In genomic region chr9:15280491-15280879, GRCm38 (mm10) we compare ENCODE assay signal across 8 mouse cellular contexts. TPM values are rescaled to one million over a fixed set of nuclear protein-coding genes. Genes with fewer than 3 reads are reported as not detected.
DNase-seq lines count a peak whose midpoint lies in the region; ATAC-seq and TF ChIP-seq lines count a peak whose summit lies in the region.

No protein-coding gene starts in this region.

- intact Hi-C loops in left cerebral cortex, postnatal 14 days (cut with DNase I): no loop called here

- WGBS in lung, adult 2 months: 38% methylated on average over 5 of the region's 5 CpGs
- 48% methylated on average over 5 of the region's 5 CpGs for WGBS in embryonic facial prominence, embryonic 13.5 days
- WGBS in intestine, postnatal 0 days: 35% methylated on average over 5 of the region's 5 CpGs
- 46% methylated on average over 5 of the region's 5 CpGs for WGBS in neural tube, embryonic 12.5 days

- H3K9ac ChIP-seq in embryonic facial prominence, embryonic 13.5 days: peak overlapping the region; percentile 99
- H3K9ac ChIP-seq in intestine, postnatal 0 days (ENCODE audit: low read depth, low read length): peak overlapping the region; percentile 93
- H3K9ac ChIP-seq in neural tube, embryonic 12.5 days: peak overlapping the region; percentile 95

- H3K4me3 ChIP-seq in lung, adult 2 months (replicated peaks; ENCODE audit: extremely low read depth, low read depth, low read length): peak overlapping the region; percentile 88
- peak overlapping the region; percentile 98 for H3K4me3 ChIP-seq in embryonic facial prominence, embryonic 13.5 days
- peak overlapping the region; percentile 92 for H3K4me3 ChIP-seq in intestine, postnatal 0 days (ENCODE audit: low read depth, low read length)
- peak overlapping the region; percentile 96 for H3K4me3 ChIP-seq in neural tube, embryonic 12.5 days

- no peaks in the 10 kb centered on the region for H3K27me3 ChIP-seq in embryonic facial prominence, embryonic 13.5 days
- no peaks in the 10 kb centered on the region for H3K27me3 ChIP-seq in intestine, postnatal 0 days (replicated peaks; ENCODE audit: control insufficient read depth, insufficient read depth, low read length)
- no peaks in the 10 kb centered on the region for H3K27me3 ChIP-seq in neural tube, embryonic 12.5 days (replicated peaks)

- ATAC-seq in embryonic facial prominence, embryonic 13.5 days (ENCODE audit: insufficient number of reproducible peaks, insufficient read depth, low FRiP score, low TSS enrichment, low read depth): no peak
- no peak for ATAC-seq in intestine, postnatal 0 days
- ATAC-seq in neural tube, embryonic 12.5 days (ENCODE audit: low FRiP score, low read depth): peak; percentile 43

- H3K27ac ChIP-seq in embryonic facial prominence, embryonic 13.5 days: peak overlapping the region; percentile 69; the same call in 1 of the 2 replicates
- peak overlapping the region; percentile 6; the same call in 1 of the 2 replicates for H3K27ac ChIP-seq in intestine, postnatal 0 days (ENCODE audit: low read depth, low read length)
- H3K27ac ChIP-seq in neural tube, embryonic 12.5 days: no peak overlapping the region

- peak overlapping the region; percentile 82 for H3K4me2 ChIP-seq in embryonic facial prominence, embryonic 13.5 days
- peak overlapping the region; percentile 79 for H3K4me2 ChIP-seq in intestine, postnatal 0 days (replicated peaks; ENCODE audit: low read depth)
- peak overlapping the region; percentile 79 for H3K4me2 ChIP-seq in neural tube, embryonic 12.5 days (replicated peaks)

- H3K4me1 ChIP-seq in lung, adult 2 months (ENCODE audit: control insufficient read depth, insufficient read depth, low read length): no peaks in the 10 kb centered on the region; the same call in 1 of the 2 replicates
- peaks cover 18% of the 10 kb centered on the region for H3K4me1 ChIP-seq in embryonic facial prominence, embryonic 13.5 days
- H3K4me1 ChIP-seq in intestine, postnatal 0 days (replicated peaks; ENCODE audit: control insufficient read depth, insufficient read depth, low read length): no peaks in the 10 kb centered on the region
- peaks cover 15% of the 10 kb centered on the region for H3K4me1 ChIP-seq in neural tube, embryonic 12.5 days

- no peak for DNase-seq in lung, adult 2 months
- no peak for DNase-seq in lung, postnatal 4 days
- DNase-seq in frontal cortex, postnatal 10 days (ENCODE audit: low spot score in 2 of 2): no peak
- no peak for DNase-seq in left cerebral cortex, postnatal 14 days (ENCODE audit: low spot score in 2 of 2)
- DNase-seq in cerebellum, adult 9-11 months: no peak

- TF ChIP-seq CTCF in lung, adult 2 months (IDR thresholded peaks at IDR 0.05; ENCODE audit: insufficient read depth, low read length): no peak
- TF ChIP-seq CTCF in intestine, postnatal 0 days (IDR thresholded peaks at IDR 0.05; ENCODE audit: low read depth): no peak

- H3K9me3 ChIP-seq in embryonic facial prominence, embryonic 13.5 days: no peaks in the 10 kb centered on the region
- no peaks in the 10 kb centered on the region for H3K9me3 ChIP-seq in intestine, postnatal 0 days (ENCODE audit: control insufficient read depth)
- no peaks in the 10 kb centered on the region for H3K9me3 ChIP-seq in neural tube, embryonic 12.5 days

- TF ChIP-seq POLR2A in lung, adult 2 months (IDR thresholded peaks at IDR 0.05; ENCODE audit: borderline replicate concordance, extremely low read depth, low read depth, low read length): no peak

- H3K36me3 ChIP-seq in embryonic facial prominence, embryonic 13.5 days: peaks cover 12% of the 10 kb centered on the region
- H3K36me3 ChIP-seq in intestine, postnatal 0 days (ENCODE audit: control insufficient read depth, insufficient read depth): peaks cover 8% of the 10 kb centered on the region
- peaks cover 7% of the 10 kb centered on the region for H3K36me3 ChIP-seq in neural tube, embryonic 12.5 days

RNA-seq across cellular contexts. Expression of gene Med17, which starts 0.8 kb away (rescaled TPM):
- 24.6 and 25.3 TPM in 2 replicates for polyA plus RNA-seq in lung, adult 2 months (2012; rRNA removed)
- polyA plus RNA-seq in embryonic facial prominence, embryonic 13.5 days (2015; fragmentation: Nextera tagmentation; extraction: Ambion mirVana): 31.6 and 33.2 TPM in 2 replicates
- polyA plus RNA-seq in intestine, postnatal 0 days (2015; fragmentation: Nextera tagmentation; extraction: Ambion mirVana): 18.1 and 20.4 TPM in 2 replicates
- 43.4 and 46.7 TPM in 2 replicates for polyA plus RNA-seq in neural tube, embryonic 12.5 days (2016; fragmentation: Nextera tagmentation; extraction: Ambion mirVana)
- total RNA-seq in left cerebral cortex, postnatal 14 days (2021): 10 to 100 TPM; 30.0 to 34.1 TPM

RNA-seq across cellular contexts. Expression of gene Taf1d, which starts 25.5 kb away (rescaled TPM):
- 4.5 and 10.3 TPM in 2 replicates for polyA plus RNA-seq in lung, adult 2 months (2012; rRNA removed)
- polyA plus RNA-seq in embryonic facial prominence, embryonic 13.5 days (2015; fragmentation: Nextera tagmentation; extraction: Ambion mirVana): 96.0 and 106 TPM in 2 replicates
- 41.5 and 43.0 TPM in 2 replicates for polyA plus RNA-seq in intestine, postnatal 0 days (2015; fragmentation: Nextera tagmentation; extraction: Ambion mirVana)
- polyA plus RNA-seq in neural tube, embryonic 12.5 days (2016; fragmentation: Nextera tagmentation; extraction: Ambion mirVana): 59.1 and 59.3 TPM in 2 replicates
- 10 to 100 TPM; 30.7 to 32.7 TPM for total RNA-seq in left cerebral cortex, postnatal 14 days (2021)

RNA-seq across cellular contexts. Expression of gene 4931406C07Rik, which starts 25.8 kb away (rescaled TPM):
- 7.3 and 13.7 TPM in 2 replicates for polyA plus RNA-seq in lung, adult 2 months (2012; rRNA removed)
- 13.8 TPM in 2 replicates for polyA plus RNA-seq in embryonic facial prominence, embryonic 13.5 days (2015; fragmentation: Nextera tagmentation; extraction: Ambion mirVana)
- 15.4 and 19.1 TPM in 2 replicates for polyA plus RNA-seq in intestine, postnatal 0 days (2015; fragmentation: Nextera tagmentation; extraction: Ambion mirVana)
- polyA plus RNA-seq in neural tube, embryonic 12.5 days (2016; fragmentation: Nextera tagmentation; extraction: Ambion mirVana): 9.8 and 11.2 TPM in 2 replicates
- total RNA-seq in left cerebral cortex, postnatal 14 days (2021): 10 to 100 TPM; 22.2 to 22.4 TPM

RNA-seq across cellular contexts. Expression of gene Vstm5, which starts 41.6 kb away (rescaled TPM):
- polyA plus RNA-seq in lung, adult 2 months (2012; rRNA removed): 1.4 and 2.1 TPM in 2 replicates
- 4.2 and 4.3 TPM in 2 replicates for polyA plus RNA-seq in embryonic facial prominence, embryonic 13.5 days (2015; fragmentation: Nextera tagmentation; extraction: Ambion mirVana)
- polyA plus RNA-seq in intestine, postnatal 0 days (2015; fragmentation: Nextera tagmentation; extraction: Ambion mirVana): 4.4 TPM in 2 replicates
- polyA plus RNA-seq in neural tube, embryonic 12.5 days (2016; fragmentation: Nextera tagmentation; extraction: Ambion mirVana): 6.3 and 8.4 TPM in 2 replicates
- 1 to 10 TPM; 7.5 to 8.4 TPM for total RNA-seq in left cerebral cortex, postnatal 14 days (2021)
